Mouse (Mus musculus) C2C12 (cell line): ENCODE measurements around the gene Adcyap1.

Experiments used
- CTCF ChIP-seq: IDR thresholded peaks from one replicate; pipeline ENCODE4 v1.5.1; 2011; ENCODE audit not compliant: control insufficient read depth, insufficient read depth, insufficient read length
- MAX ChIP-seq: IDR thresholded peaks from one replicate; pipeline ENCODE4 v1.6.1; 2011; ENCODE audit warnings: mild to moderate bottlenecking, control low read depth
- MYOG ChIP-seq: IDR thresholded peaks from one replicate; pipeline ENCODE4 v1.6.1; 2011; ENCODE audit not compliant: control insufficient read depth, insufficient read length; ENCODE audit errors: extremely low read depth
- USF1 ChIP-seq: IDR thresholded peaks from one replicate; pipeline ENCODE4 v1.6.1; 2011; ENCODE audit warnings: low read depth, mild to moderate bottlenecking, control low read depth, moderate library complexity

- TF ChIP-seq CTCF = no peak
- TF ChIP-seq MAX = no peak
- no peak for TF ChIP-seq MYOG
- TF ChIP-seq USF1 = no peak
Measured at GRCm38 (mm10) chr17:93199218-93199617, 401 bp downstream of the Adcyap1 start.
